Mouse (Mus musculus) G1E (cell line): ENCODE data around the gene Mgp. TPM values are rescaled to one million over a fixed set of nuclear protein-coding genes. Genes with fewer than 3 reads are reported as not detected.

Source experiments
- ATAC-seq: 2 replicates; pipeline ENCODE4 v1.8.0; 2016; ENCODE audit warnings: mild to moderate bottlenecking; ENCODE audit not compliant: insufficient number of reproducible peaks, poor library complexity, low FRiP score, severe bottlenecking; ENCODE audit errors: extremely low read depth
- DNase-seq: peaks from one replicate; pipeline ENCODE4 v3.0.0; 2012; ENCODE audit warnings: low spot score
- H3K27me3 ChIP-seq: 2 replicates; pipeline ENCODE4 v1.6.1; 2012; ENCODE audit warnings: mild to moderate bottlenecking, low read length, inconsistent platforms; ENCODE audit not compliant: insufficient read depth
- H3K36me3 ChIP-seq: replicated peaks from 2 replicates; pipeline ENCODE3; 2012; ENCODE audit warnings: mild to moderate bottlenecking, inconsistent platforms
- H3K4me1 ChIP-seq: 2 replicates; pipeline ENCODE4 v1.6.1; 2012; ENCODE audit warnings: low read depth, low read length, inconsistent platforms, mixed read lengths; ENCODE audit not compliant: insufficient read depth
- H3K4me3 ChIP-seq: 2 replicates; pipeline ENCODE4 v1.5.1; 2012; ENCODE audit warnings: low read depth, mild to moderate bottlenecking, inconsistent platforms, low read length, moderate library complexity, mixed read lengths
- H3K9me3 ChIP-seq: replicated peaks from 2 replicates; pipeline ENCODE4 v1.6.1; 2012; ENCODE audit warnings: inconsistent platforms
- CTCF ChIP-seq: IDR thresholded peaks from 2 replicates; pipeline ENCODE4 v1.5.1; 2012; ENCODE audit warnings: low read depth, low read length, inconsistent platforms, mixed read lengths
- GATA1 ChIP-seq: IDR thresholded peaks from 2 replicates; pipeline ENCODE4 v1.6.1; 2012; ENCODE audit warnings: borderline replicate concordance, low read length, inconsistent platforms, mixed read lengths
- GATA2 ChIP-seq: IDR thresholded peaks from 2 replicates; pipeline ENCODE4 v1.6.1; 2012; ENCODE audit warnings: low read depth, low read length, inconsistent platforms, borderline replicate concordance
- POLR2AphosphoS5 ChIP-seq: IDR thresholded peaks from 2 replicates; pipeline ENCODE4 v1.6.1; 2012; ENCODE audit warnings: low read depth, low read length, inconsistent platforms; ENCODE audit not compliant: insufficient replicate concordance
- TAL1 ChIP-seq: conservative IDR thresholded peaks from 2 replicates; pipeline ENCODE4 v1.6.1; 2012; ENCODE audit warnings: low read depth, low read length, inconsistent platforms, mixed read lengths
- polyA plus RNA-seq: library from polyadenylated mRNA; stranded (reverse); fragments of >175 nt; gene quantifications from 2 replicates; pipeline ENCODE4 v1.2.3, GENCODE M21; 2012
- total RNA-seq, 2 experiments: library from RNA; stranded (forward) in 1 of 2; stranded (reverse) in 1 of 2; fragments of 200-1000 nt in 1 of 2; fragments of >200 nt in 1 of 2; fragmentation: Nextera tagmentation in 1 of 2; gene quantifications; 2 replicates each; pipeline ENCODE4 v1.2.3; 2014 to 2017

Mgp gene
- total and polyA plus RNA-seq, 3 experiments: 0.16 TPM; not detected in 2

GRCm38 (mm10) chr6:136844903-136845302, 30.7 kb downstream of the Mgp start:
- Histone ChIP-seq H3K36me3 (peaks cover 29% of the 10 kb centered on the region), H3K4me3 (no peak overlapping the region), H3K27me3 (no peaks in the 10 kb centered on the region), H3K9me3 (peaks cover 1% of the 10 kb centered on the region; the same call in 1 of the 2 replicates), H3K4me1 (peaks cover 13% of the 10 kb centered on the region)
- no peak for TF ChIP-seq GATA1
- ATAC-seq (no peak), DNase-seq (no peak)

GRCm38 (mm10) chr6:136837323-136837722, 38.3 kb downstream of the Mgp start:
- TF ChIP-seq CTCF: no peak
- no peak for TF ChIP-seq GATA2
- no peak for TF ChIP-seq POLR2AphosphoS5
- no peak for TF ChIP-seq GATA1
- TF ChIP-seq TAL1: no peak
- no peak for DNase-seq
- Histone ChIP-seq H3K4me3 (no peak overlapping the region), H3K36me3 (no peaks in the 10 kb centered on the region), H3K27me3 (peaks cover 4% of the 10 kb centered on the region), H3K4me1 (peaks cover 2% of the 10 kb centered on the region; the same call in 1 of the 2 replicates), H3K9me3 (peaks cover 4% of the 10 kb centered on the region)
- no peak for ATAC-seq

- H3K27me3 ChIP-seq: peaks cover 4% of the 10 kb centered on the region
- H3K4me3 ChIP-seq: no peak within 1 kb of the TSS
- no peaks in the 10 kb centered on the region for H3K36me3 ChIP-seq
- peaks cover 4% of the 10 kb centered on the region for H3K9me3 ChIP-seq
- H3K4me1 ChIP-seq: peaks cover 10% of the 10 kb centered on the region; the same call in 1 of the 2 replicates
- DNase-seq: no peak
- ATAC-seq: no peak
- TF ChIP-seq POLR2AphosphoS5: no peak
- no peak for TF ChIP-seq GATA2
- no peak for TF ChIP-seq TAL1
- TF ChIP-seq GATA1: no peak
- TF ChIP-seq CTCF: no peak
Measured at GRCm38 (mm10) chr6:136835352-136835751, 40.3 kb downstream of the Mgp start, which contains the start of gene Smco3. TSS of gene Smco3 (minus strand) at chr6:136835452.

GRCm38 (mm10) chr6:136831712-136832111, 43.9 kb downstream of the Mgp start:
- Histone ChIP-seq H3K36me3 (no peaks in the 10 kb centered on the region), H3K27me3 (peaks cover 4% of the 10 kb centered on the region), H3K9me3 (no peaks in the 10 kb centered on the region), H3K4me1 (peaks cover 18% of the 10 kb centered on the region), H3K4me3 (no peak overlapping the region)
- no peak for ATAC-seq
- no peak for DNase-seq
- TF ChIP-seq TAL1 (no peak), CTCF (no peak), GATA1 (no peak), GATA2 (no peak), POLR2AphosphoS5 (no peak)

- no peak for DNase-seq
- TF ChIP-seq TAL1: no peak
- ATAC-seq: no peak
- Histone ChIP-seq H3K27me3 (no peaks in the 10 kb centered on the region), H3K36me3 (peaks cover 20% of the 10 kb centered on the region), H3K4me1 (peaks cover 32% of the 10 kb centered on the region), H3K9me3 (no peaks in the 10 kb centered on the region), H3K4me3 (peak overlapping the region; percentile 68)
Measured at GRCm38 (mm10) chr6:136828681-136829080, 46.9 kb downstream of the Mgp start.

GRCm38 (mm10) chr6:136827881-136828561, 47.6 kb downstream of the Mgp start, which contains the start of gene Wbp11:
TSS of gene Wbp11 (minus strand) at chr6:136828233.
- Histone ChIP-seq H3K4me1 (peaks cover 32% of the 10 kb centered on the region), H3K27me3 (no peaks in the 10 kb centered on the region), H3K9me3 (no peaks in the 10 kb centered on the region), H3K4me3 (peak within 1 kb of the TSS; percentile 93), H3K36me3 (peaks cover 22% of the 10 kb centered on the region)
- ATAC-seq (peak; percentile 99), DNase-seq (peak; percentile 91)
- TF ChIP-seq POLR2AphosphoS5 (no peak), TAL1 (no peak)

GRCm38 (mm10) chr6:136827516-136827880, 48.1 kb downstream of the Mgp start, which contains the start of gene BC049715:
TSS of gene BC049715 (plus strand) at chr6:136827626.
- no peak for ATAC-seq
- no peak for DNase-seq
- Histone ChIP-seq H3K9me3 (no peaks in the 10 kb centered on the region), H3K4me3 (peak within 1 kb of the TSS; percentile 93), H3K36me3 (peaks cover 27% of the 10 kb centered on the region), H3K4me1 (peaks cover 33% of the 10 kb centered on the region), H3K27me3 (no peaks in the 10 kb centered on the region)
- TF ChIP-seq POLR2AphosphoS5 (no peak), CTCF (no peak), TAL1 (no peak)
